Mouse (Mus musculus) gastrocnemius, adult 8-10 months (tissue): ENCODE measurements around the gene Lta. TPM values are rescaled to one million over a fixed set of nuclear protein-coding genes. Genes with fewer than 3 reads are reported as not detected.

ENCODE experiments used
- DNase-seq, 2 experiments: peaks; one replicate each; pipeline ENCODE4 v3.0.0; 2022; ENCODE audit warnings: low spot score in 2 of 2
- total RNA-seq, 4 experiments: library from RNA; stranded (reverse); gene quantifications; 2 replicates each; pipeline ENCODE4 v1.2.4; 2022

Gene Lta
- total RNA-seq, 4 experiments from 2014 or later = 0.53 to 0.76 (median 0.65) TPM

GRCm38 (mm10) chr17:35213071-35213470 lies 7.9 kb upstream of the Lta start:
- no peak for DNase-seq

- DNase-seq = no peak
These were observed 5.4 kb upstream of the Lta start for GRCm38 (mm10) chr17:35210593-35210992.

GRCm38 (mm10) chr17:35209785-35210535 lies 4.8 kb upstream of the Lta start:
- no peak for DNase-seq

- DNase-seq = no peak
These were observed 224 bp upstream of the Lta start for GRCm38 (mm10) chr17:35205380-35205769.

GRCm38 (mm10) chr17:35202442-35202841 lies 2.7 kb downstream of the Lta start:
- DNase-seq = no peak

- DNase-seq = peak in 1 of 2 experiments; percentile 32
These were observed 3.4 kb downstream of the Lta start, which contains the start of gene Tnf for GRCm38 (mm10) chr17:35201787-35202186. Tnf (minus strand) TSS chr17:35202007.

GRCm38 (mm10) chr17:35201128-35201527 lies 4.0 kb downstream of the Lta start:
- DNase-seq = no peak

- DNase-seq = no peak
These were observed 4.8 kb downstream of the Lta start for GRCm38 (mm10) chr17:35200398-35200797.

GRCm38 (mm10) chr17:35198946-35199345 lies 6.2 kb downstream of the Lta start:
- no peak for DNase-seq

GRCm38 (mm10) chr17:35198029-35198428 lies 7.1 kb downstream of the Lta start:
- DNase-seq = no peak

GRCm38 (mm10) chr17:35197126-35197525 lies 8.0 kb downstream of the Lta start:
- no peak for DNase-seq

GRCm38 (mm10) chr17:35196321-35196641 lies 8.9 kb downstream of the Lta start:
- DNase-seq = no peak

GRCm38 (mm10) chr17:35195631-35196320 lies 9.4 kb downstream of the Lta start:
- DNase-seq = peak; percentile 57 to 73

- no peak for DNase-seq
These were observed 10.1 kb downstream of the Lta start for GRCm38 (mm10) chr17:35194844-35195630.

- no peak for DNase-seq
These were observed 11.0 kb downstream of the Lta start, which contains the start of gene Ltb for GRCm38 (mm10) chr17:35193881-35194843. Ltb (plus strand) TSS chr17:35194439.

- DNase-seq = no peak
These were observed 12.2 kb downstream of the Lta start for GRCm38 (mm10) chr17:35192924-35193323.

GRCm38 (mm10) chr17:35191723-35192122 lies 13.4 kb downstream of the Lta start:
- no peak for DNase-seq

- DNase-seq = no peak
These were observed 15.1 kb downstream of the Lta start for GRCm38 (mm10) chr17:35190096-35190495.

GRCm38 (mm10) chr17:35189186-35189585 lies 16.0 kb downstream of the Lta start:
- DNase-seq = no peak

GRCm38 (mm10) chr17:35187959-35188610 lies 17.1 kb downstream of the Lta start, which contains the start of gene Lst1:
Lst1 (minus strand) TSS chr17:35188439.
- no peak for DNase-seq
